Mouse (Mus musculus) C2C12 (cell line): ENCODE measurements around the gene Anks3.

Source experiments
- CTCF ChIP-seq: IDR thresholded peaks from one replicate; pipeline ENCODE4 v1.5.1; 2011; ENCODE audit not compliant: control insufficient read depth, insufficient read depth, insufficient read length
- FOSL1 ChIP-seq: IDR thresholded peaks from one replicate; pipeline ENCODE4 v1.8.0; 2011; ENCODE audit warnings: mild to moderate bottlenecking, low read length; ENCODE audit not compliant: poor library complexity, insufficient read depth, severe bottlenecking
- MAX ChIP-seq: IDR thresholded peaks from one replicate; pipeline ENCODE4 v1.6.1; 2011; ENCODE audit warnings: mild to moderate bottlenecking, control low read depth
- MYOD1 ChIP-seq: IDR thresholded peaks from one replicate; pipeline ENCODE4 v1.6.1; 2011; ENCODE audit warnings: low read depth; ENCODE audit not compliant: control insufficient read depth, insufficient read length

- TF ChIP-seq CTCF (no peak), MAX (no peak), MYOD1 (no peak), FOSL1 (no peak)
Measured at GRCm38 (mm10) chr16:4957446-4957845, 6.6 kb downstream of the Anks3 start.
